Mouse (Mus musculus): Measurements from ENCODE around the gene Gcgr. TPM values are rescaled to one million over a fixed set of nuclear protein-coding genes. Genes with fewer than 3 reads are reported as not detected.
"Not testable (repeated sequence)": the region's sequence is repeated elsewhere in the genome, so short reads cannot be mapped to it uniquely, and the experiment has no call there.

Gcgr gene
- total RNA-seq, 1 experiment from 2014 or later: not detected

DNA sequence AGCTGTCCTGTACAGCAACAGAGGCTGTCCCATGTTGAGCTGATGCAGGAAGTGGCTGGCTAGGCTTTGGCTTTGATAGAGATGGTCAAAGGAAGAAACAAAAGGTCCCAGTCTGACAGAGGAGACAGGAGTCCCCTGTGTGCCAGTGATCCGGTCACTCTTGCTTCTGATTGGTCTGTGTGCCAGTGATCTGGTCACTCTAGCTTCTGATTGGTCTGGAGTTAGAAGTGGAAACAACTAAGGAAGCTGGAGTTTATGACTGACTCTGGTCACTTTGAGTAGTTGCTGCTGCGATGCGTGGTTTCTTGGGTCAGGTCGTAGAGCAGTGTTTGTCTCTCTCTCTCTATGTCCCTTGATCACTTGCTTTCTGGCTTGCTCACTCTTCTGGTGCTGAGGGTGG is 28.8 kb upstream of the Gcgr start:
- ATAC-seq (replicated peaks; ENCODE audit: low read depth, poor library complexity, severe bottlenecking): peak; percentile 7; the same call in 1 of the 2 replicates

GRCm38 (mm10) chr11:120505661-120506060 is 24.8 kb upstream of the Gcgr start:
- ATAC-seq (replicated peaks; ENCODE audit: low read depth, poor library complexity, severe bottlenecking): no peak

DNA sequence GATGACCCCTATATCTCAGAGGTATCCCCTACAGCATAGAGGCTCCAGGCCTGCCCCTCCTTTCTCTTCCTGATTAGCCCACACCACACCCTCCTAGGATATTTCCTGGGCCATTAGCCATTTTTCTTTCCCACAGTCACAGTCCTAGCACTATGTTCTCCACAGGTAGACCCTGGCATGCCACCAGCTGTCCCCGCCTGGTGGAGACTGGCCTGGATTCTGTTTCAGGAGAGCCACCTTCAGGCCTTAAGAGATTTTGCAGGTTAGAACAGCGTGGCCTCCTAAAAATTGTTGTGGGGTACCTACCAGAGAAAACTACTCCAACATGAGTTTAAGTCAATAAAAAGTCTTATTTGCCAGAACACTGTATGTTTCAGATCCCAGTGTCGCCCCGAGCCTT is 23.6 kb upstream of the Gcgr start:
- 0 out of 2 replicates have a peak, but pooled peaks have one; percentile 34 for ATAC-seq (replicated peaks; ENCODE audit: low read depth, poor library complexity, severe bottlenecking)

DNA sequence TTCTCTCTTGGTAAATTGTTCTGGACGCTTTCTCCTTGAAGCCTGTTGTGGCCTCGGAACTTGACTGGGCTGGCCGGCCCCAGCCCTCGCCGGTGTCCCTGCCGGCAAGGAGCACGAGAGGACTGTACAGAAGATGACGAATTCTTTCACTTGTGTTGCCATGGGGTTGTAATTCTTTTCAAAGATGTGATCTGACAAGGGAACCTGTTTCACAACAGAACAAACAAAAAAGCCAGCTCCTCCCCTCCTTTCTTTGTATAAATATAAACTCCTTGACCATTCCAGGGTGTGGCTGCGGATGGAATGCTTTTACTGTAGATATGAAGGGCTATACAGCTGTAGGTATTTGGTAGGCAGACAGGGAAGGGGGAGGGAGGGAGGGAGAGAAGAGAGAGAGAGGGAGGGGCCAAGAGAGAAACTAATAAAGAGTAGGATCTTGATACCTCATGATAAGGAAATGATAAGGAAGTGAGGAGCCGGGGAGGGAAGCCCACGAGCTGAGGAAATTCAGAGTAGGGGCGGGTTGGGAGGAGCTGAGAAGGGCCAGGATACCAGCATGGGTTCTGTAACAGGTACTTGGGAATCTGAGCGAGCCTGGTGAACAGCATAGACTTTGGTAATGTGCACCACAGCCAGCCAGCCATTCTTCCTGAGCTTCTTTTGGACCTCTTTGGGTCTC is 22.7 kb upstream of the Gcgr start:
- no peak for ATAC-seq (replicated peaks; ENCODE audit: low read depth, poor library complexity, severe bottlenecking)

DNA sequence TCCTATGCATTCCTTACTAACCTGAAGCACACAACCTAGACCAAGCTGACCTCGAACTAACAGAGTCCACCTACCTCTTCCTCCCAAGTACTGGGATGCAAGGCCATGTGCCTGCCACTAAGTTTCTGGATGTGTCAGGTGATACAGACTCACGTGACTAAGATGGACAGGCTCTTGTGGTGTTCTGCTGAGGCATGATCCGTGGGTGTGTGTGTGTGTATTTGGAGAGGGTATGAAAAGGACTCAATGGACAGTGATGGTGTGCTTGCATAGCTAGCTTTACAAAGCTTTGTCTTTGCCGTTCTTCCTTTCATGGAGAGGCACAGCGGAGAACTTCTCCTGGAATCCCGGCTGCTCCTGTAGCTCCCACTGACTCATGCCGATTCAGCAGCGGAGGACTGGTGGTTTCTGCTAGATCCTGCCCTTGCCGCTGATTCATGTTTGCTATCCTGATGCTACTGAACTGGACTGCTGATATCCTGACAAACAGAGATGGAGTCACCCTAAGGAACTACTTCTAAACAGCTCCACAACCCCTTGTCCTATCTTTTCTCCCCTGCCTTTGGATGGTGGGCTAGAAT is 22.1 kb upstream of the Gcgr start:
- no peak for ATAC-seq (replicated peaks; ENCODE audit: low read depth, poor library complexity, severe bottlenecking)

- ATAC-seq (replicated peaks; ENCODE audit: low read depth, poor library complexity, severe bottlenecking): no peak
Measured at GRCm38 (mm10) chr11:120509940-120510339, 20.6 kb upstream of the Gcgr start.

DNA sequence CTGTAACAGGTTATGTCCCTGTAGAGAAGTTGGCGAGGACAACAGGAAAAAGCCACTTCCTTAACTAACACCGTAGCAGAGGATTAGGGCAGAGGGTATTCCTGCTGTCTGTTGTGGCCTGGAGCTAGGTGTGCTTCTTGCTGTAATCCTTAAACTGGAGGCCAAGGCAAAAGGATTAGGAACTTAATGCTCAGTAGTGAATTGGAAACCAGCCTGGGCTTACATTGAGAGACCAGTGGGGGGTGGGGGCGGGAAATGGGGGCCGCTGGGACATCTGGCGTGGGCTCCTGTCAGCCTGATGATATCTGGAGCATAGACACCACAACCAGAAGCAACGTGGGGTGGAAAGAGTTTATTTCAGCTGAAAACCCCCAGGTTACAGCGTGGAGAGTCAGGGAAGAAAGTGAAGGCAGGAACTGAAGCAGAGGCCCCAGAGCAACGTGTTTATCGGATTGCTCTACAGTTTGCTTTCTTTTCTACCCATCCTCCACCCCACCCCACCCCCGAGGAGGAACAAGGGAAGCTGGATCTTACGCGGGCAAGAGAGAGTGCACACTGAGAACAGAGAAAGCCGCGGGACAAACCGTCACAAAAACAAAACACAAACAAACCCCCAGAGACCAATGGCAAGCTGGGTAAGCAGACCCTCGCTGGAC is 20.0 kb upstream of the Gcgr start:
- ATAC-seq (replicated peaks; ENCODE audit: low read depth, poor library complexity, severe bottlenecking): peak; percentile 77

- ATAC-seq (replicated peaks; ENCODE audit: low read depth, poor library complexity, severe bottlenecking): no peak
Measured at GRCm38 (mm10) chr11:120512790-120513453, 17.6 kb upstream of the Gcgr start.

GRCm38 (mm10) chr11:120514262-120514661 is 16.2 kb upstream of the Gcgr start:
- not testable (repeated sequence) for ATAC-seq (replicated peaks; ENCODE audit: low read depth, poor library complexity, severe bottlenecking)

GRCm38 (mm10) chr11:120515611-120516010 is 14.9 kb upstream of the Gcgr start:
- ATAC-seq (replicated peaks; ENCODE audit: low read depth, poor library complexity, severe bottlenecking): peak; percentile 69

DNA sequence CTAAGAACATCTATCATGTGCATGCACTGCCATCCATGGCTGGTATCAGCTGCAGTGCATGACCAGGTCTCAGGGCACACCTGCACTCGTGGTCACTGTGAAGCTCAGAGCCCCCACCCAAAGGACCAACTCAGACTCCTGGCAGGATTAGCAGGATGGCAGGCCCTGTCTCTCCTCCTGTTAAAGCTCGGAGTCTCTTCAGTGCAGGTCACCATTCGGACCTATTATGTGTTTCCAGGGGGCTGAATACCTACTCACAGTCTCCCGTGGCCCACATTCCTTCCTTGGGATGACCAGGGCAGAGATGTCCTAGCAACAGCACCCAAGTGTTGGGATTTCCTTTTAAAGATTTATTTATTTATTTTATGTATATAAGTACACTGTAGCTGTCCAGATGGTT is 13.4 kb upstream of the Gcgr start:
- ATAC-seq (replicated peaks; ENCODE audit: low read depth, poor library complexity, severe bottlenecking): no peak

DNA sequence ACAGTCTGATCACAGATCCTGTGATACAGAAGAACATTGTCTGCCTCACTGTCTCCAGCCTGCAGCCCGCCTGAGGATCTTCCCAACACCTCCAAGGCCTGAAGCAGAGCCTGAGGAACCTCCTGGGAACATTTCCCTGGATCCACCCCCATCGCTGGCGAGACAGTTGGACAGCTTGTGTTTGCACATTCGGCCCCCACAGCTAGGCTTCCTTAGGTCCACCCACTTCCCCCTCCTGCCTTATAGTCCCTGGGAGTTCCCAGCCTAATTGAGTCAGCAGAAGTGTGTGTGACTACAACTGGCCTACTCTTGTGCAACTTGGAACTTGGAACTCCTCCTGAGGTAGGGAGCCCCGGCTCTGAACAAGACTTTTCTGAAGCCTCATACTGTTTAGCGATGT is 12.5 kb upstream of the Gcgr start:
- ATAC-seq (replicated peaks; ENCODE audit: low read depth, poor library complexity, severe bottlenecking): peak; percentile 50

- ATAC-seq (replicated peaks; ENCODE audit: low read depth, poor library complexity, severe bottlenecking): no peak
Measured at GRCm38 (mm10) chr11:120518558-120518957, 11.9 kb upstream of the Gcgr start.

GRCm38 (mm10) chr11:120519738-120520137 is 10.8 kb upstream of the Gcgr start:
- peak; percentile 48 for ATAC-seq (replicated peaks; ENCODE audit: low read depth, poor library complexity, severe bottlenecking)

- ATAC-seq (replicated peaks; ENCODE audit: low read depth, poor library complexity, severe bottlenecking): no peak
Measured at GRCm38 (mm10) chr11:120520498-120520897, 10.0 kb upstream of the Gcgr start.

DNA sequence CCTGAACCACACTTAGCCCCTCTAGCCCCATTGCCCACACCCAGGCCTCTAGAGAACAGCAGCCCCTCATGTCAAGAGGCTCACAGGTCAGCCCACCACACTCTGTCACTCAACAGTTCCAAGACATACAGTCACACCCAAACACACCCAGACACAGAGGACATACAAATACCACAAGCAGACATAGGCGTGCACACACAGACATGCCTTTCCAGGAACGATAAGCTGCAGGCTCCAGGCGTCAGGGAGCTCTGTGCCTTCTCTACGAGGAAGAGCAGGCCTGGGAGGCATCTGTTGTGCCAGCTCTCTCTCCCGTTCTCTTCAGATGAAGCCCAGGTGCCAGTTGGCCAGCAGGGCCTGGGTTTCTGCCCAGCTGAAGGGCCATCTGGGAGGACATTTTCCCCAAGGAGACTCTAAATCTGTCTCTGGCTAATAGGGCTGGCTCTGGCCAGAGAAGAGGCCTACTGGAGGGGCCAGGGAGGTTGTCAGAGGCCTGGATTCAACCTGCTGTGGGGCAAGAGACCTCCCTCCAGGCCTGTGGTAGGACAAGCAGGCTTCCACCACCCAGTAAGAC is 9.4 kb upstream of the Gcgr start:
- no peak for ATAC-seq (replicated peaks; ENCODE audit: low read depth, poor library complexity, severe bottlenecking)

GRCm38 (mm10) chr11:120522581-120522980 is 7.9 kb upstream of the Gcgr start:
- ATAC-seq (replicated peaks; ENCODE audit: low read depth, poor library complexity, severe bottlenecking): no peak

DNA sequence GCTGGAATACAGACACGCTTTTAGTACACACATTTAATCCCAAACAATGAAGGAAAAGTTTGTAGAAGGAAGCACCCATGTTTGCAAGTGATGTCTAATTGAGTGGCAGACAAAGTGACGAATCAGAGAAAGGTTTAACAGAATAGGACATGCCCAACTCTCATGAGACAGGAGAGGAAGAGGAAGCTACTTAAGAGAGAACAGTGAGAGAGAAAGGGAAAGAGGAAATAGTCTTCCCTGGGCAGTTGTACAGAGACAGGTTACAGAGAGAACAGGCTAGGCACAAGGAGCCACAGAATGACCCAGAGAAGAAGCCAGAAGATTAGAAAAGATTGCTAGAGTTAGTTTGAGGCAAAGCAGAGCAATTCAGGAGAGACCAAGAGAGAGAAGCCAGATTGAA is 4.5 kb upstream of the Gcgr start:
- ATAC-seq (replicated peaks; ENCODE audit: low read depth, poor library complexity, severe bottlenecking): no peak

DNA sequence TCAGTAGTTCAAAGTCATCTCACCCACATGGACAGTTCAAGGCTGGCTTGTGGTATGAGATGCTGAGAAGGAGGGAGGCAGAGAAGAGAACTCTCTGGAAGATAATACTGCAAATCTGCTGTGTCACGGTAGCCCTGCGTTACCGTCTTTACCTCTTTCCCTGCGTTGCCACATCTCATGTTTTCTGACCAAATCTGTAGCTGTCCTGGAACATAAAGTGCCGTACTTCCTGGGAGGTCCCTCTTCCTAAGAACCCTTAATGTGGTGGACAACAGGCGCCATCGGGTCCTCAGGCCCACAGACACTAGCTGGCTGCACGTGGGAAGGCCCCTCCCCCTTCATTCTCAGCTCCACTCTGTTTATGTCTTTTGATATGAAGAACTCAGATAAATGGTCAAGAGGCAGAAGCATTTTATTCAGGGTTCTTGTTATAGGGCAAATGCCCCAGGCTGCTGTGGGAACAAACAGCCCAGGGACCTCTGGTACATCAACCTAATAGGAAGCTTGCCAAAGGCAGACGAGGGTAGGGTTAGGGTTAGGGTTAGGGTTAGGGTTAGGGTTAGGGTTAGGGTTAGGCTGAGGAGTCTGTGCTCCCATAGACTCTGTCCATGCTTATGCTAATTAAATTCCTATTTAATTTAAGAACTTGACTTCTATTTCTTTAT is 2.7 kb upstream of the Gcgr start:
- no peak for ATAC-seq (replicated peaks; ENCODE audit: low read depth, poor library complexity, severe bottlenecking)

DNA sequence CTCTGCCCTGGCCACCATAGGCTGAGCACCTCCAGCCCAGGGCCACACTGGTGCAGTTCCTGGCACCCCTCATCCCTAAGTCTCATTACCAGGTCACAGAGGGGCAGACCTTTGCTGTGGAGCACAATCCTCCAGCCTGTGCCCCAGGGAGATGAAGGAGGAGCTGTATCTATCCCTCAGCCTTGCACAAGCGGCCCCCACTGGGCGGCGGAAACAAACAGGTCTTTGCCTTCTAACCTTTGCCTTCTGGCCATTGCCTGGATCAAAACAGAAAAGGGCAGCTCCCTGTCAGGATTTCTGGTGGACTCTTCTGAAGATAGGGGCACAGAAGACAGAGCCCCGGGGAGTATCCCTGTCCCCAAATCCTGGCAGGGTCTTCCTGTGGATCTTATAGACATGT is 1.6 kb upstream of the Gcgr start:
- no peak for ATAC-seq (replicated peaks; ENCODE audit: low read depth, poor library complexity, severe bottlenecking)
